Mouse (Mus musculus) CH12.LX (cell line): Measurements from ENCODE around the gene Trim71. TPM values are rescaled to one million over a fixed set of nuclear protein-coding genes. Genes with fewer than 3 reads are reported as not detected.

Experiments used
- DNase-seq: peaks from one replicate; pipeline ENCODE4 v3.0.0-alpha.2; 2013; ENCODE audit errors: extremely low read depth
- H3K27ac ChIP-seq: 2 replicates; pipeline ENCODE4 v1.5.1; 2012; ENCODE audit warnings: low read depth, mild to moderate bottlenecking, control low read depth, moderate library complexity; ENCODE audit not compliant: insufficient read depth
- H3K27me3 ChIP-seq: replicated peaks from 2 replicates; pipeline ENCODE3; 2012; ENCODE audit warnings: inconsistent platforms
- H3K36me3 ChIP-seq, 2 experiments: replicated peaks in 1 of 2; 2 replicates each; pipeline versions ENCODE3 to v1.6.1; 2012; ENCODE audit warnings: inconsistent platforms in 1 of 2, low read length in 1 of 2, mild to moderate bottlenecking in 1 of 2, mixed read lengths in 1 of 2, moderate library complexity in 1 of 2; ENCODE audit not compliant: control insufficient read depth in 1 of 2, insufficient read depth in 1 of 2
- H3K4me1 ChIP-seq, 2 experiments: 2 replicates each; pipeline ENCODE4 v1.6.1; 2012; ENCODE audit warnings: inconsistent platforms in 1 of 2, moderate library complexity in 1 of 2; ENCODE audit not compliant: insufficient read depth in 2 of 2, control insufficient read depth in 1 of 2
- H3K4me2 ChIP-seq: 2 replicates; pipeline ENCODE4 v1.6.1; 2012; ENCODE audit warnings: low read depth, mild to moderate bottlenecking, control low read depth; ENCODE audit not compliant: poor library complexity, insufficient read depth, severe bottlenecking
- H3K4me3 ChIP-seq, 3 experiments: fragments of 150-350 bp in 1 of 3; sonication (generic) in 1 of 3; replicated peaks in 1 of 3; 2 replicates each; pipeline versions ENCODE3 to v1.5.1; 2011 to 2012; ENCODE audit warnings: low read depth in 2 of 3, low read length in 2 of 3, mild to moderate bottlenecking in 2 of 3, moderate library complexity in 2 of 3, control low read depth in 1 of 3, improper control_type of control experiment in 1 of 3, inconsistent platforms in 1 of 3, mixed read lengths in 1 of 3; ENCODE audit not compliant: poor library complexity in 1 of 3
- H3K79me2 ChIP-seq: replicated peaks from 2 replicates; pipeline ENCODE4 v1.6.1; 2012; ENCODE audit warnings: mild to moderate bottlenecking, moderate library complexity; ENCODE audit not compliant: control insufficient read depth, poor library complexity, insufficient read depth, severe bottlenecking; ENCODE audit errors: extremely low read depth
- H3K9ac ChIP-seq: 2 replicates; pipeline ENCODE4 v1.6.1; 2012; ENCODE audit warnings: low read depth, mild to moderate bottlenecking, control low read depth, moderate library complexity; ENCODE audit not compliant: insufficient read depth
- H3K9me3 ChIP-seq: replicated peaks from 2 replicates; pipeline ENCODE3; 2012; ENCODE audit warnings: low read length, inconsistent platforms, mixed read lengths
- CHD2 ChIP-seq: IDR thresholded peaks from 2 replicates; pipeline ENCODE4 v1.6.1; 2011; ENCODE audit warnings: low read length, improper control_type of control experiment
- CTCF ChIP-seq, 2 experiments: IDR thresholded peaks in 1 of 2; conservative IDR thresholded peaks in 1 of 2; 2 replicates each; pipeline ENCODE4 v1.5.1; 2011 to 2012; ENCODE audit warnings: low read depth in 2 of 2, low read length in 2 of 2, improper control_type of control experiment in 1 of 2, inconsistent platforms in 1 of 2, mild to moderate bottlenecking in 1 of 2, moderate library complexity in 1 of 2
- EP300 ChIP-seq: IDR thresholded peaks from 2 replicates; pipeline ENCODE4 v1.6.1; 2011; ENCODE audit warnings: low read length, improper control_type of control experiment
- ETS1 ChIP-seq: conservative IDR thresholded peaks from 2 replicates; pipeline ENCODE4 v1.6.1; 2012; ENCODE audit warnings: low read depth, mild to moderate bottlenecking, inconsistent platforms, low read length, improper control_type of control experiment, moderate library complexity
- HCFC1 ChIP-seq: IDR thresholded peaks from 2 replicates; pipeline ENCODE4 v1.6.1; 2012; ENCODE audit warnings: low read depth, mild to moderate bottlenecking, inconsistent platforms, low read length, improper control_type of control experiment
- JUN ChIP-seq: IDR thresholded peaks from 2 replicates; pipeline ENCODE4 v1.6.1; 2011; ENCODE audit warnings: low read depth, mild to moderate bottlenecking, low read length, improper control_type of control experiment, moderate library complexity; ENCODE audit not compliant: insufficient read depth
- JUND ChIP-seq: conservative IDR thresholded peaks from 2 replicates; pipeline ENCODE4 v1.6.1; 2011; ENCODE audit warnings: low read depth, low read length, improper control_type of control experiment
- KAT2A ChIP-seq: IDR thresholded peaks from 2 replicates; pipeline ENCODE4 v1.6.1; 2012; ENCODE audit warnings: low read length, improper control_type of control experiment, inconsistent platforms; ENCODE audit not compliant: insufficient replicate concordance
- MEF2A ChIP-seq: IDR thresholded peaks from 2 replicates; pipeline ENCODE4 v1.6.1; 2014; ENCODE audit warnings: low read depth, mild to moderate bottlenecking, inconsistent platforms, low read length, improper control_type of control experiment, borderline replicate concordance
- NRF1 ChIP-seq: IDR thresholded peaks from 2 replicates; pipeline ENCODE4 v1.6.1; 2014; ENCODE audit warnings: low read depth, mild to moderate bottlenecking, inconsistent platforms, low read length, improper control_type of control experiment, moderate library complexity
- PAX5 ChIP-seq: IDR thresholded peaks from 2 replicates; pipeline ENCODE4 v1.6.1; 2012; ENCODE audit warnings: low read length, inconsistent platforms, mixed read lengths
- POLR2A ChIP-seq: IDR thresholded peaks from 2 replicates; pipeline ENCODE4 v1.6.1; 2011; ENCODE audit warnings: low read depth, mild to moderate bottlenecking, improper control_type of control experiment, low read length
- RAD21 ChIP-seq: IDR thresholded peaks from 2 replicates; pipeline ENCODE4 v1.6.1; 2011; ENCODE audit warnings: low read depth, mild to moderate bottlenecking, low read length, improper control_type of control experiment, moderate library complexity
- RCOR1 ChIP-seq: conservative IDR thresholded peaks from 2 replicates; pipeline ENCODE4 v1.6.1; 2012; ENCODE audit warnings: low read depth, mild to moderate bottlenecking, inconsistent platforms, low read length, improper control_type of control experiment
- SIN3A ChIP-seq: IDR thresholded peaks from 2 replicates; pipeline ENCODE4 v1.6.1; 2012; ENCODE audit warnings: low read length, improper control_type of control experiment, inconsistent platforms
- SMC3 ChIP-seq: IDR thresholded peaks from 2 replicates; pipeline ENCODE4 v1.6.1; 2011; ENCODE audit warnings: low read depth, low read length, improper control_type of control experiment
- TBP ChIP-seq: conservative IDR thresholded peaks from 2 replicates; pipeline ENCODE4 v1.6.1; 2011; ENCODE audit warnings: low read depth, low read length, improper control_type of control experiment
- UBTF ChIP-seq: IDR thresholded peaks from 2 replicates; pipeline ENCODE4 v1.6.1; 2012; ENCODE audit warnings: low read depth, mild to moderate bottlenecking, inconsistent platforms, low read length, improper control_type of control experiment, moderate library complexity
- USF1 ChIP-seq: IDR thresholded peaks from 2 replicates; pipeline ENCODE4 v1.6.1; 2014; ENCODE audit warnings: low read depth, mild to moderate bottlenecking, inconsistent platforms, low read length, improper control_type of control experiment
- USF2 ChIP-seq: conservative IDR thresholded peaks from 2 replicates; pipeline ENCODE4 v1.6.1; 2011; ENCODE audit warnings: low read depth, low read length, improper control_type of control experiment
- ZMIZ1 ChIP-seq: IDR thresholded peaks from 2 replicates; pipeline ENCODE4 v1.6.1; 2012; ENCODE audit warnings: low read depth, mild to moderate bottlenecking, inconsistent platforms, low read length, improper control_type of control experiment
- dilution Hi-C: fragments of 300-500 bp; cut with MboI; formaldehyde crosslinking; loops from 2 replicates; pipeline ENCODE4 v1.14.3; 2020; ENCODE audit warnings: low sequenced_read_pairs; ENCODE audit not compliant: extremely low pct_unique_long_range_greater_than_20kb, extremely low pct_ligation_motif_present
- in situ Hi-C: fragments of 300-500 bp; cut with MboI; formaldehyde crosslinking; loops from 3 replicates; pipeline ENCODE4 v1.14.3; 2019; ENCODE audit warnings: low sequenced_read_pairs, low pct_ligation_motif_present, low pct_unique_long_range_greater_than_20kb, mixed read lengths
- polyA plus RNA-seq: library from polyadenylated mRNA; unstranded; fragments of >175 nt; gene quantifications from 2 replicates; pipeline ENCODE4 v1.2.1, GENCODE M21; 2012; ENCODE audit warnings: low read depth; ENCODE audit not compliant: insufficient read length
- total RNA-seq, 2 experiments: library from RNA; depleted of rRNA; stranded (reverse); fragments of 300-350 nt in 1 of 2; fragments of >200 nt in 1 of 2; gene quantifications; 2 replicates each; pipeline ENCODE4 v1.2.3; 2012 to 2014

Trim71 gene
- total and polyA plus RNA-seq, 3 experiments: under 0.01 TPM; not detected in 2

- Histone ChIP-seq H3K9ac (no peak overlapping the region), H3K27me3 (no peaks in the 10 kb centered on the region)
- no peak for DNase-seq
Observed at GRCm38 (mm10) chr9:114612566-114612965, 48.4 kb upstream of the Trim71 start.

DNA sequence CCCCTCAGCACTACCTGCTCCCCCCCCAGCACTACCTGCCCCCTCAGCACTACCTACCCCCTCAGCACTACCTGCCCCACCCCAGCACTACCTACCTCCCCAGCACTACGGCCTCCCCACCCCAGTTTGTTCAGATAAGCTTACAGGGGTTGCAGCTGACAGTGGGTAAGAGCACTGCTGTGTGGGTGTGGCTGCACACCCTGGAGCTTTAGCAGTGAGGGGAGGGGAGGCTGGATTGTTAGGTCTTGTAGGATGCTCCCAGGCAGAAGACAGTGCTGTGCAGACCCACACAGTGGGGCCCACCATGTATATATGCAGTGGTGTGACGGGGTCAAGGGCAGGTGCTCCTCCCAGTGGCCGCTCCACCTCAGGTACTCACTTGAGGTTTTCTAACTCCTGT is 46.1 kb upstream of the Trim71 start:
- no peaks in the 10 kb centered on the region for H3K9me3 ChIP-seq
- DNase-seq: no peak
- H3K4me3 ChIP-seq: no peak overlapping the region
- H3K4me1 ChIP-seq: 0 out of 4 replicates have a peak, but pooled peaks cover 0 to 7% of the 10 kb centered on the region in 2 experiments
- H3K4me2 ChIP-seq: no peak overlapping the region
- peaks cover 66 to 89% of the 10 kb centered on the region in 2 experiments for H3K36me3 ChIP-seq
- dilution Hi-C loops (no loop called here), in situ Hi-C loops (no loop called here)
- no peaks in the 10 kb centered on the region for H3K27me3 ChIP-seq
- H3K79me2 ChIP-seq: no peaks in the 10 kb centered on the region
- no peak overlapping the region for H3K9ac ChIP-seq
- H3K27ac ChIP-seq: no peak overlapping the region
- TF ChIP-seq USF1: no peak
- no peak for TF ChIP-seq RCOR1
- no peak for TF ChIP-seq NRF1
- TF ChIP-seq ETS1: no peak
- no peak for TF ChIP-seq JUND
- TF ChIP-seq TBP: no peak
- TF ChIP-seq PAX5: no peak
- TF ChIP-seq JUN: no peak
- TF ChIP-seq CHD2: no peak
- TF ChIP-seq MEF2A: no peak
- no peak for TF ChIP-seq SIN3A
- no peak for TF ChIP-seq USF2
- no peak for TF ChIP-seq UBTF

More at GRCm38 (mm10) chr9:114612566-114612965, 48.4 kb upstream of the Trim71 start:
- no peak overlapping the region for H3K4me2 ChIP-seq
- H3K4me1 ChIP-seq: 0 out of 4 replicates have a peak, but pooled peaks cover 0 to 7% of the 10 kb centered on the region in 2 experiments
- dilution Hi-C loops: no loop called here
- no peak overlapping the region for H3K27ac ChIP-seq
- H3K79me2 ChIP-seq: no peaks in the 10 kb centered on the region
- H3K9me3 ChIP-seq: no peaks in the 10 kb centered on the region
- H3K4me3 ChIP-seq: no peak overlapping the region
- no peak for TF ChIP-seq ETS1
- no peak for TF ChIP-seq ZMIZ1
- TF ChIP-seq UBTF: no peak
- no peak for TF ChIP-seq POLR2A
- no peak for TF ChIP-seq KAT2A
- TF ChIP-seq SMC3: no peak
- TF ChIP-seq MEF2A: no peak
- no peak for TF ChIP-seq EP300
- no peak for TF ChIP-seq RAD21
- TF ChIP-seq NRF1: no peak
- no peak for TF ChIP-seq JUND
- no peak for TF ChIP-seq HCFC1
- no peak for TF ChIP-seq CTCF (conservative IDR thresholded peaks at IDR 0.05 in 1 of 2, IDR thresholded peaks at IDR 0.05 in 1 of 2; ENCODE audit: low read depth in 2 of 2, low read length in 2 of 2)
- no peak for TF ChIP-seq SIN3A
- in situ Hi-C loops: no loop called here
- H3K36me3 ChIP-seq: peaks cover 59 to 78% of the 10 kb centered on the region in 2 experiments
